Mouse (Mus musculus): ENCODE results near the gene Olfr351.

The Olfr351 gene

DNA sequence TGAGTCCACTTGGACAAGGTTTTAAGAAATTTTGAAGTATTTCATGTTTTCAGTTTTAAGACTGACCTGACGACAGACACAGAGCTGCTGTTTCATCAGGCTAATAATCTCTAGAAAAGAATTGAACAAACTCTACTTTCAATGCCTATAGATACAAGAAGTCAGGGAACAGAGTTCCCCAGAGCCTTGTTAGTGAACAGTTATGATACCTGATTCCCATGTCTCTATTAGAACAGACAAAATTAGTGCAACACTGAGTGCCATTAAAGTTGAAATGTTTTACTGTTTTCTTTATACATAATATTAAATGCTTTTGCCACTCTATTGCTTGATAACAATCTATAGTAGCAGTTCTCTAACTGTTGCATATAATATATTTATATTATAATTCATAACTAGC, at the start of gene Olfr351:
TSS of gene Olfr351 (minus strand) at position 101 of the 400 bp plus-strand sequence.
- no peak for DNase-seq (ENCODE audit: low read depth in 1 of 2, low spot score in 2 of 2)

DNA sequence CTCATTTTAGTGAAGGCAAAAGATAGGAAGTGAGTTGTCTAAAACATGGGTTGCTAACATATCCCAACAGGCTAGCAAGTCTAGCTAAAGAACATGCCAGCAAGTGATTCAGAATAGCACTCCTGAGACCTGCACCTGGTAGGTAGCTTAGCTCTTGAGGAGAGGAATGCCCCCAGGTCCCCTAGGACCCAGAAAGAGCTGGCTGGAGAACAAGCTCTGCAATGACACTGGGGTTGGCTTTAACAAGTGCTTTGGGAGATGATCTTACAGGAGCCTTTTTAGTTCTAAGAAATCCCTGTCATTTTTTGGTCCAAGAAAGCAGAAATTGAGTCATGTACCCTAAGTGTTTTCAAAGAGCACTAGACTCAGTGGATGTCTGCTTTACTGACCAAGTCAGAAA, 42.9 kb upstream of the Olfr351 start, which contains the start of gene Olfr354:
TSS of gene Olfr354 (plus strand) at position 301 of the 400 bp plus-strand sequence.
- DNase-seq (ENCODE audit: low read depth in 1 of 2, low spot score in 2 of 2): no peak

DNA sequence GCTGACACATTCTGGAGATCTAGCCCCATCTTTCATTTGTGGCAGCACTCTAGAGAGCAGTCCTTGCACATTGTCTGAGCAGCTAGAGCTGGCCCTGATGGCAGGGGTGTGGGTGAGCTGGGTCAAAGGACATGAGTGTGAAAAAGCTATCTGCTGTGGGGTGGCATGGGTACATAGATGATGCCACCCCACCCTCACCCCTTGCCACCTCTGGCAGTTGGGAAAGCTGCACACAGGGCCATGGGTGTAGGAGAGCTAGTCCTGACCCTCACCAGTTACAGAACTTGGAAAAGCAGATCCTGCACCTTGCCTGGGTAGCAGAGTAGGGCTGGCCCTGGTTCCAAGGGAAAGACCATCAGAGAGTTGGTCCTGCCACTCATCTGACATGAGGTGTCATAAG, 34.7 kb upstream of the Olfr351 start:
- DNase-seq (ENCODE audit: low read depth in 1 of 2, low spot score in 2 of 2): no peak

DNA sequence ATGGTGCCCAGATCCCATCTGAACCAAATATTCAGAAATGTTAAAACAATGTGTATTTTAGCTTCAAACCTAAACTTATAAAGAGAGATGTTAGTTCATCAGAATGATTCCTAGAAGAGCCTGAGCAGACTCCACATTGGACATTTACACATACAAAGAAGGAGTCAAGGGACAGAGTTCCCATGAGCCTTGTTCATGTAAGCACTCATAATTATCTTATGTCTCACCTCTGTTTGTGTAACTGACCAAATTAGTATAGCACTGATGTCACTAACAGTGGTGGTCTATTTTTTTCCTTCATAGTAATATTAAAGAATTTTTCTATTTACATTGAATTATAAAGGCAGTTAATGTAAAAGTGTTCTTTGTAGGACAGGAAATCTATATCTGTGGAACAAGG, 30.4 kb upstream of the Olfr351 start, which contains the start of gene Olfr353:
TSS of gene Olfr353 (minus strand) at position 101 of the 400 bp plus-strand sequence.
- no peak for DNase-seq (ENCODE audit: low read depth in 1 of 2, low spot score in 2 of 2)

DNA sequence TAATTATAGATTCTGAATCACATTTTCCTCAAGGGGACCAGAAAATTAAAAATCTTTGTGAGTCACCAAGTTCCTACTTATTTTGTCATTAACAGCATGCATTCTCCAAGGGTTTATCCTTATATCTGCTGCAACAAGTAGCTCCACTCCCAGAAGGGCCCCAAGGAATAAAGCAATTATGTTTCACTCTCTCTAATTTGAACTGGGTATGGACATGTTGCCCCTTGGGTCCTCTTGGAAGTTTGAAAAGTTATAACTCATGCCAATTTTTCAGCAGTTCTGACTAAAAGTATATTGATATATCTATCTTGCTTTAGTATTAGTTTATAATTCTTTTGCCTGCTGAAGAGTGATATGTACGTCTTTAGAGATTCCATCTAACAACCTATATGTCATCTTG, 5.7 kb upstream of the Olfr351 start, which contains the start of gene Olfr352:
TSS of gene Olfr352 (plus strand) at position 301 of the 400 bp plus-strand sequence.
- DNase-seq (ENCODE audit: low read depth in 1 of 2, low spot score in 2 of 2): no peak

DNA sequence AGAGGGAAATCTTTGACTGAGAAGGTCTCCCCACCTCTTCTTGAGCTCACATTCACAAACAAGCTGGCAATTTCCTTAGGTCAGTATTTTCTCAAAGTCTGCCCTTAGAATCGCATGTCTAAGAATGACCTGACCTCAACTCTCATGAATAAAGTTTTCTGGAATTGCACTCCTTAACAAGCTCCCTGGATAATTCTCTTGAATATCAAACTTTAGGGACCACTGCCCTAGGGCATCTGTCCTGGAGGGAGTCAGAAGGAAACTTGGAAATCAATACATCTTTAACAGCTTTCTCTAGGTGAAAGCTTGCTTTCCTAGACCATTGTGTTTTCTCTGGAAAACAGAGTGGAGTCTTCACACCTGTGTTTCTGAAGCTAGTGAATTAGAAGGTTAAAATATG, 16.4 kb downstream of the Olfr351 start, which contains the start of gene Olfr350:
TSS of gene Olfr350 (plus strand) at position 301 of the 400 bp plus-strand sequence.
- no peak for DNase-seq (ENCODE audit: low read depth in 1 of 2, low spot score in 2 of 2)

DNA sequence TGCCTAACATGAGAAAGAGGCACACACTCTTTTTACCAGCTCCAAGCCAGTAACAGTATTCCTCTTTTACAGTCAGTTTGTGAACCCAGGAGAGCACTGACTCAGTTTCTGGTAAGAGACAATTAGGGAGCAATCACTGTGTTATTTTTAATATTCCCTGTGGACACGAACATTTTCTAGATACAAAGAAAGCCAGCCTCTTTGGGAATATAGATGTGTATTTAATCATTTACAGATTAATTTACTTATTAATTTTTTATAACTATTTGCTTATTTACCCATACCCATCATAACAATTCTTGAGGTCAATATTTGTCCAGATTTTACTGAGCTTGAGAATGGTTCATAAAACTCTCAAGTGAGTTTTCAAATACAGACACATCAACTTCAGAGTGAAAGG, 45.5 kb downstream of the Olfr351 start, which contains the start of gene Olfr3:
TSS of gene Olfr3 (minus strand) at position 101 of the 400 bp plus-strand sequence.
- DNase-seq (ENCODE audit: low read depth in 1 of 2, low spot score in 2 of 2): no peak

All from monocyte, adult 2 months (primary cell).